Mouse (Mus musculus) heart, postnatal 25 days (tissue): Measurements from ENCODE around the gene Aff1. TPM values are rescaled to one million over a fixed set of nuclear protein-coding genes. Genes with fewer than 3 reads are reported as not detected.

ENCODE experiments used
- DNase-seq: peaks from one replicate; pipeline ENCODE4 v3.0.0; 2022; ENCODE audit warnings: low spot score
- intact Hi-C: fragments of 180-260 bp; cut with DNase I; formaldehyde crosslinking; loops from one replicate; pipeline ENCODE4 v1.15.1; 2025
- total RNA-seq, 2 experiments: library from RNA; stranded (reverse); gene quantifications; 2 replicates each; pipeline ENCODE4 v1.2.3; 2021

The Aff1 gene
- total RNA-seq, result 10 to 100 TPM; 37.4 to 42.7 TPM

- intact Hi-C loops, result loop anchor here (2.0 kb wide), 1 partner anchor 61 kb away; no protein-coding TSS in a partner anchor
- peak; percentile 84 for DNase-seq
Observed at GRCm38 (mm10) chr5:103691624-103692530, at the start of gene Aff1. Gene Aff1 (plus strand): TSS chr5:103692374.

- intact Hi-C loops, result no loop called here
- DNase-seq, result no peak
Observed at GRCm38 (mm10) chr5:103644167-103644566, 48.0 kb upstream of the Aff1 start.

GRCm38 (mm10) chr5:103647320-103647719 lies 44.9 kb upstream of the Aff1 start:
- intact Hi-C loops, result no loop called here

GRCm38 (mm10) chr5:103654225-103654624 lies 37.9 kb upstream of the Aff1 start:
- intact Hi-C loops, result no loop called here
- no peak for DNase-seq

More at GRCm38 (mm10) chr5:103647320-103647719, 44.9 kb upstream of the Aff1 start:
- no peak for DNase-seq

- intact Hi-C loops, result loop anchor here (5.0 kb wide), 2 partner anchors 42 to 57 kb away; no protein-coding TSS in a partner anchor
Observed at GRCm38 (mm10) chr5:103654780-103655179, 37.4 kb upstream of the Aff1 start.

GRCm38 (mm10) chr5:103655346-103656118 lies 36.6 kb upstream of the Aff1 start, which contains the start of gene 1700016H13Rik:
Gene 1700016H13Rik (minus strand): TSS chr5:103656010.
- DNase-seq, result peak; percentile 43
- intact Hi-C loops, result loop anchor here (5.0 kb wide), 2 partner anchors 43 to 58 kb away; no protein-coding TSS in a partner anchor

More at GRCm38 (mm10) chr5:103654780-103655179, 37.4 kb upstream of the Aff1 start:
- DNase-seq, result no peak

- DNase-seq, result no peak
- intact Hi-C loops, result loop anchor here (1.0 to 5.0 kb wide), 3 partner anchors 47 to 304 kb away; no protein-coding TSS in a partner anchor
Observed at GRCm38 (mm10) chr5:103658921-103659320, 33.3 kb upstream of the Aff1 start.

GRCm38 (mm10) chr5:103659571-103659970 lies 32.6 kb upstream of the Aff1 start:
- DNase-seq, result no peak
- intact Hi-C loops, result loop anchor here (1.0 to 5.0 kb wide), 3 partner anchors 47 to 304 kb away; no protein-coding TSS in a partner anchor

GRCm38 (mm10) chr5:103664932-103665331 lies 27.2 kb upstream of the Aff1 start:
- intact Hi-C loops, result no loop called here
- DNase-seq, result no peak

- intact Hi-C loops, result no loop called here
- no peak for DNase-seq
Observed at GRCm38 (mm10) chr5:103665876-103666275, 26.3 kb upstream of the Aff1 start.

GRCm38 (mm10) chr5:103671858-103672257 lies 20.3 kb upstream of the Aff1 start:
- intact Hi-C loops, result no loop called here
- no peak for DNase-seq

- no peak for DNase-seq
- intact Hi-C loops, result no loop called here
Observed at GRCm38 (mm10) chr5:103673611-103674010, 18.6 kb upstream of the Aff1 start.

- no peak for DNase-seq
- intact Hi-C loops, result no loop called here
Observed at GRCm38 (mm10) chr5:103674482-103674881, 17.7 kb upstream of the Aff1 start.

GRCm38 (mm10) chr5:103676289-103676881 lies 15.8 kb upstream of the Aff1 start:
- DNase-seq, result no peak
- intact Hi-C loops, result no loop called here

GRCm38 (mm10) chr5:103677894-103678293 lies 14.3 kb upstream of the Aff1 start:
- intact Hi-C loops, result no loop called here
- no peak for DNase-seq

GRCm38 (mm10) chr5:103678974-103679373 lies 13.2 kb upstream of the Aff1 start:
- no peak for DNase-seq
- intact Hi-C loops, result no loop called here

GRCm38 (mm10) chr5:103680381-103680780 lies 11.8 kb upstream of the Aff1 start:
- peak; percentile 31 for DNase-seq
- intact Hi-C loops, result loop anchor here (1.0 to 5.0 kb wide), 3 partner anchors 136 to 232 kb away; partner anchors contain the start of gene Klhl8

GRCm38 (mm10) chr5:103681824-103682223 lies 10.3 kb upstream of the Aff1 start:
- no peak for DNase-seq
- intact Hi-C loops, result loop anchor here (2.0 to 5.0 kb wide), 2 partner anchors 135 to 230 kb away; partner anchors contain the start of gene Klhl8

GRCm38 (mm10) chr5:103689645-103690044 lies 2.5 kb upstream of the Aff1 start:
- intact Hi-C loops, result no loop called here
- no peak for DNase-seq

GRCm38 (mm10) chr5:103690190-103690589 lies 2.0 kb upstream of the Aff1 start:
- intact Hi-C loops, result no loop called here
- no peak for DNase-seq
